Mouse (Mus musculus) cerebellum, adult 18-20 months (tissue): Measurements from ENCODE around the gene Pak1.
A peak's percentile ranks its signal among the peaks of the same experiment; 100 is the strongest.

Experiments
- DNase-seq, 2 experiments: peaks; one replicate each; pipeline ENCODE4 v3.0.0; 2021

Pak1 gene

DNA sequence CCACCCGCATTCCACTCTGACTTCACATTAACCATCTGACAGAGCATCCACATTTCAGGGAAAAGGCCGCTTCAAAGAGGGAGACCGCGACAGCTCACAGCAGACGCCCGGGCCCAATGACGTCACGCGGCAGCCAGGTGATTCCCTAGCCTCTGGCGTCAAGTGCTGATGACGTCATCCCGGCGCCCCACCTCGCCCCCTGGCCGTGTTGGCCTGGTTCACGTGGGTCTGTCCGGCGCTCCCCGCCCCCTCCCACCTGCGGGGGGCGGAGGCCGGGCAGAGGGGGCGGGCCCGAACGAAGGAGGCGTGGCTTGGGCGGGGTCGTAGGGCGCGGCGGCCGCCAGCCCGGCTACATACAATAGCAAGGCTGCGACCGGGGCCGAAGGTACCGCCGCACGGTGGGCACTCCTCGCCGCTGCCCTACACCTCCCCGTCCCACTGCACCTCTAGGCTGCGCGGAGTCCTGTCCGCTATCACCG lies at the start of gene Pak1:
Pak1 (plus strand) TSS at position 352 of the 479 bp plus-strand sequence.
- peak; percentile 87 to 91 for DNase-seq

DNA sequence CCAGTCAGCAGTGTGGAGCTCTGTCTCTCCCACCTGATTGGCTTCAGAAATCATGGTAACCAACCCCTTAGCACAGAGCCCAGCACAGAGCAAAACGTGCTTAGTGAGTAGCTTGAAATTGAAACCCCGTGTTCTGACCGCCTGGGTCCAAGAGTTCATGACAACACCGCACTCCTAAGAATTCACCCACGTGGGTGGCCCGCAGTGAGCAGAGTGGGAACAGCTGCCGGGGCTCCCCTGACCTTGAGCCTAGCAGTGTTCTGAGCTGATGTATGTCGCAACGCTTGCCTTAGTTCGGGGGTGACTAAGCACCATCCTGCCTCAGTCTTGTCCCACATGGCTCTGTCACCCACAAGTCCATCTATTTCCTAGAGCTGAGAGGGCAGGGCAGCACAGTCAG lies 47.4 kb upstream of the Pak1 start:
- no peak for DNase-seq

DNA sequence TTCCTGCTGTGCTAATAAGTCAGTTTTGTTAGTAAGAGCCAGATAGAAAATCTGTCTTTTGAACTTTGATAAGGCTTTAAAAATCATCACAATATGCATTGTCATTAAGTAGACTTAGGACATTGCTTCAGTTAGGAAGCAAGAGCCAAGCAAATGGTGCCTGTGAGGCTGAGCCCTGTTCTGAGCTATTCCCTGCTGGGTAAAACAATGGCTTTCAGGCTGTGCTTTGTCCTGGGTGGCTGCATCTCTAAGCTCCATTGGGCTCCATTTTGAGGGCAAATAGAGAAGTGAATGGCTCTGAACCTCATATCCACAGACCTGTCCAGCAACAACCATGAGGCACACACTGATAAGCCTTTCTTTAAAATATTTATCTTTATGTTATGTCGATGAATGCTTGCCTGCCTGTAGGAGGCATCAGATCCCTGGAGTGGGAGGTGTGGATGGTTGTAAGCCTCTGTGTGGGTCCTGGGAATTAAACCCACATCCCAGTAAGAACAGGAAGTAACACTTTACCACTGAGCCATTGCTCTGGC lies 46.5 kb upstream of the Pak1 start:
- no peak for DNase-seq

DNA sequence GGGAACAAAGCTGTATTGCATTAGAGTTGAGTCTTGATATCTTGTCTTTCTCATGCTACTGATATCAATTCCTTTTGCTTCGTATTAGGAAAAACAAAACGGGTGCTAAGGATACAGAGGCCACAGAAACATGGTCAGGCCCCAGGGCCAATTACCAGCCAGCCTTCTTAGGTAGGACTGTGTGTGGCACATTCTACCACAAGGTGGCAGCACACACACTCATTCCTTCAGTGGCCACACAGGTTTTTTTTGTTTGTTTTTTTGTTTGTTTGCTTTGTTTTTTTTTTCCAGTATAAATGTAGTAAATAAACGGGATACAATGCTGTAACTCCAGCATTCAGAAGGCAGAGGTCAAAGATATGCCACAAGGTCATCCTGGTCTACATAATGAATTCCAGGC lies 43.0 kb upstream of the Pak1 start:
- peak; percentile 67 to 81 for DNase-seq

DNA sequence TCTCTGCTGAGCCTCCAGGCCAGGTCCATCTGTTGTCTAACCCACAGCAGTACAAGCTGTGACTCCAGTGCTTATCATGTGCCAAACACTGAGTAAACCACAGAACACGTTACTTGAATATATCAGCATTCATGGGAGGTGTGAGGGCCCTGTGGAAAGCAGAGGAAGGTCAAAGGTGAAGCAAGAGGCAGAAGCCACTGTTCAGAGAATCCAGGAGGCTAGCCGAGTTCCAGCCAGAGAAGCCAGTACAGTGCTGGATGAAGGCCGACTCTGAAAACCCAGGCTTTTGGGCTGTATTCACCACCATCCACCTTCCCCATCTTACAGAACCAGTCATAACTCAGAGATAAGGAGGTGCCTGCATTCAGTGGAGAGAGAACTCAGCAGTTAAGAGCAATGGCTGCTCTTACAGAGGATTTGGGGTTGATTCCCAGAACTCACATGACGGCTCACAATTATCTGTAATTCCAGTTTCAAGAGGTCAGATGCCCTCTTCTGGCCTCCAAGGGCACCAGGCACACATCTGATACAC lies 41.1 kb upstream of the Pak1 start:
- no peak for DNase-seq

DNA sequence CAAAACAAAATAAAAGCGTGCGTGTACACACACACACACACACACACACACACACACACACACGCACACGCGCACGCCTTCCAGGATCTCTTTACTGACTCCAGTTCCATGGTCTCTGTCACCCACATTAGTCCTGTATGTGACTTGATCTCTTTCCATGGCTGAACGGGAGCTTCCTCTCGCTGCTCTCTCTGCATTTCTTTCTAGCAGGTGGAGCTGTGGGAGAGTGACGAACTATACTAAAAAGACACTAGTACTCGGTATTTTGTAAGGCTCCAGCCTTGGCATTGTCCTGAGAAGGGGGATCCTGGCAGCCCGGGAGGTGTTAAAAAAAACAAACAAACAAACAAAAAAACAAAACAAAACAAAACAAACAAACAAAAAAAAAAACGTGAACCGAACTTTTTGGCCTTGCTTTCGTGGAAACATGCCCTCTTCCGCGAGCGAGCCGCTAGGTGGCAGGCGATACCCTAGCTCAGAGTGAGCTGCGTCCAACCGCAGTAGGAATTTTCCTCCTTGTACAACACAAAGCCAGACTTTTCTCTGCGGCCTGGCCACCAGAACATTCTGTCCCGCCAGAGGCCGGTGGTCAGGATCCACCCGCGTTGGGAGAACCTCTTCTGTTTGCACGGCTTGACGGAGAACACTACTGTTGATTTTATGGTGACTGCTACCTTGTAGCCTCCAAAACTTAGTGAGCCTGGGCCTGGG lies 40.4 kb upstream of the Pak1 start:
- peak; percentile 84 to 88 for DNase-seq

DNA sequence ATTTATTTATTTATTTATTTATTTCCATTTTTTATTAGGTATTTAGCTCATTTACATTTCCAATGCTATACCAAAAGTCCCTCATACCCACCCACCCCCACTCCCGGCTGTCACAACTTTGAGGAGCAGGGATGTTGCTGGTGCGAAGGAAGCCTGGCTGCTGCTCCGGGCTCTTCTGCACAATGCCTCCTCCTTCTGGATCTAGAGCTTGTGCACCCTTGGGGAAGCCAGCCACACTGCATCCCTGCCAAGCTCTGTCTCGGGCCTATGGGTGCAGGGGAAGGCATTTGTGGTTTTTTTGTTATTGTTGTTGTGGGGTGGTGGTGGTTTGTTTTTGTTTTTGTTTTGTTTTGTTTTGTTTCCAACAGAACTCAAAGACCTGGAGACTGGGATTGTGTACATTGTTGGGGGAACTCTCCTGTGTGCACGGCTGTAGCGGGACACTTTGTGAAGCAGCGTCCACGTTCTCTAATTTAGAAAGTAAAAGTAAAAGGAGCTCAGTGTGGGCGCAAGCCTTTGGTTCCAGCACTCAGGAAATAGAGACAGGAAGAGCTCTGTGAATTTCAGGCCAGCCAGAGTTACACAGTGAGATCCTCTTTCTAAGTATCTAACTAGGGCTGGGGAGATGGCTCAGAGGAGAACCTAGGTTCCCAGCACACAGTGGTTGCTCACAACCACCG lies 39.7 kb upstream of the Pak1 start:
- no peak for DNase-seq

DNA sequence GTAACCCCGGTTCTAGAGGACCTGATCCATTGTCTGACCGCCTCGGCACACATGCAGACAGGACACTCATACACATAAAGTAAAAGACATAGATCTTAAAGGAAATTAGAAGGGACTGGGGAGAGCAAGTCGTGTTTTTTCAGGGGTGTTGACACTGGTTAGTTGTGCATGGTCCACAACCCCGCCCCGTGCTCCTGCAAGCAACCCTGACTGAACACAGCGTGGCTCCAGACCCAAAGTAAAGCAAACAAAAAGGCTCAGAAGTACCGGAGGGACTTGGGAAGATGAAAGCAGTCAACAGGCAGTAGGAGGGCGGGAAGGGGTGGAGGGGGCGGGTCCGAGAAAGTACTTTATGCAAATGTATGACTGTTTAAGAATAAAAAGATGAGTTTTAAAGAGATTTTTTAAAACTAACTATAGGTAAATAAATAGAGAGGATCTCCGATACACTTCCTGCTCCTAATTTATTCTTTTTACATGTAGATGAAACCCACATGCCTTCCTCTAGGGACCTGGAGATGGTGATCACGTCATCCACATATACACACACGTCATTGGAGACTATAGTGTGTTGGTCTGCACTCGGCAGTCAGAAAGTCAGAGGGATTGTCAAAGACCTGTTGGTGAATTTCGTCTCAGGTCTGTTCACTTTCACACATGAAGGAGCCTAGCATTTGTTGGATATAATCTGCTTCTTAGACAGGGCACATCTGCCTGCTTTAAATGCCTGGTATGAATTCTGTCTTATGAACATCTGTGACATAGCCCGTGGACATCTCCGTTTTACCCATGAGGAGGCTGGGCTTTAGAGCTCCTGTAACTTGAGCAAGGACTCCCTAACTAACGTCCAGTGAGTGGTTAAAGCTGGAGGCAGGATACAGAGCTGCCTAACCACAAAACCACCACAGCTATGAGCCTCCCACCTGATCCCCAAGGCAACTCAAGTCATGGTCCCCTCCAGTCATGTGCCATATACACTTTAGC lies 38.8 kb upstream of the Pak1 start:
- no peak for DNase-seq

DNA sequence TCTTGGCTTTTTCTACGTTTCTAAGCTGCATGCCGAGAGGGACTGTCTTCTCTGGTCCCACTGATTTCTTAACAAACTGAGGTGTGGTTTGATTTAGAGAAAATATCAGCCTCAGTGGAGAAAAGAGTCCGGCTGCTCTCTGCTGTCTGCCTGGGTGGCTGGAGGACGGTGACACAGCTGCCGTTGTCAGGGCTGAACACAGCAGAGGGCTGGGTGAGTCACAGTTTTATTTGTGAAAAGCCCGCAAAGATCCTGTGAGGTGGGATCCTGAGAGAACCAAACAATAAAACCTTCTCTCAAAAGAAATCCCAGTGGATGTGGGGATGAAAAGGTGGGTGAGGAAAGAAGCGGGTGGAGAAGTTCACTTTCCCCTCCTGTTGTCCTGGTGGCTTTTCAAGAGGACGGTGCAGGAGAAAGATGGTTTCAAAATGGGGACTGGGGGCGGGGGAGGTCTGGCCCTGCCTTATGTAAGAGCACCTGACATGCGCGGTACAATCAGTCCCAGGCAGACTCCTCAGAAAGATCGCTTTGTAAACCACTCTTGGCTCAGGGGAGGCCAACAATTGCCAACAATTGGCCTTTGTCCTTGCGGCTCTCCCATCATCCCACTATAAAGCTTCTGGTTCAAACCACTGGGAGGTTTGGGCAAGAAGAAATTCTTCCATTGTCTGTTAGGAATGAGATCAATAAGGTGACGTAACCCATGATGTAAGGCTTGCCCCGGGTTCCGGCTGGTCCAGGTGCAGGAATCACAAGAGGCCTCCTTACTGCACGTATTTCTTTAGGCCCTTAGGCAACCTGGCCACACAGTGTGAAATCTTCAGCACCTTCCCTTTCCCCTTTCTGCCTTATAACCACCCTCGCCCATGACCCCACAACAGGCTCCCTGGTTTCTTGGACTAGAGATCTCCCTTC lies 31.1 kb upstream of the Pak1 start:
- peak; percentile 30 to 36 for DNase-seq

DNA sequence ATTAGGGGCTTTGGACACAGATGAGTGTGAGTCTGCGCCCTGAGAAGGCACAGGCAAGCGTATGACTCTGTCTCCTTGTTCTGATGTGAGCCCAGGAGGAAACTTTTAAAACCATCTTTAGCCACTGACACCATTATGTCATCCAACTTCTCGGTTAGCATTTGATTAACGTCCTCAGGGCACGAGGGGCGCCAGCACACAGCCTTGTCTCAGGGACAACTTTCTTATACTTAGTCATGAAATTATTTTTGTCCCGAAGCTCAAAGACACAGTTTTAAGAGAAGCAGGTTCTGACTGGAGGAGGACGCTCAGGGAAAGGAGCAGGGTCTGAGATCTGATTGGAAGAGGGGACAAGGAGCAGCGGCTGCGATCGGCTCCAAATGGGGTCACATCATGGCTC lies 23.8 kb upstream of the Pak1 start:
- no peak for DNase-seq

DNA sequence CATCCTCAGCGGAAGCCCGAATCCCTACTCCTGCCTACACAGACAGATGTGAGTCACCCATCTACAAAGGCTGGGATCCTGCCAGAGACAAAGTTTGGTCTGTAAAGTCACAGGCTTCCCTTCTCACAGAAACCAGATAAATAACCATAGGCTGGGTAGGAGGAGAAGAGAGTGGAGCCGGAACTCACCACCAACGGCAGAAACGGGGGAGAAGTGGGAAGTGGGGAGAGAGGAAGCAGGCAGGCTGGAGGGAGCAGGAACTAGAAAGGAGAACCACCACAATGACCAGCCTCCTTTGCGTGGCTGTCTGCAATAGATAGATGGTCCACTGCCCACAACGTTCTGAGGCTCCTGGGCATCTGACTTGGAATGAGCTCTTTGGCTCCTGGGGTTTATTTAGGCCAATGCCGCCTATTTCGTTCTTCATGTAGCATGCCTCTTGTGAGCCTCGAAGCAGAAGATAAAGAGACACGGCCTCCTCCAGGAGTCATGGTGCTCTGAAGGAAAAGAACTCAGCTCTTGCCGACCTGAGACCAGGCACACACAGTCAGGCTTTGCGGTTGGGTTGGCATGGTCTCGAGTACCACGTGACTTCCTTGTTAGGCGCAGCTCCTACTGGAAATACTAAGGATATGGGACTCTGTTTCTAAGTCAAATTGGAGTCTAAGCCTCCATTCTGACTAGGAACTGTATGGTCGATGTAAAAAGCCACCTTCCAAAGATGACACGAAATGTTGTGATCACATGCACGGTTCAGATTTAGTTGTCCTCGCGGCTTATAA lies 23.0 kb upstream of the Pak1 start:
- DNase-seq: no peak

DNA sequence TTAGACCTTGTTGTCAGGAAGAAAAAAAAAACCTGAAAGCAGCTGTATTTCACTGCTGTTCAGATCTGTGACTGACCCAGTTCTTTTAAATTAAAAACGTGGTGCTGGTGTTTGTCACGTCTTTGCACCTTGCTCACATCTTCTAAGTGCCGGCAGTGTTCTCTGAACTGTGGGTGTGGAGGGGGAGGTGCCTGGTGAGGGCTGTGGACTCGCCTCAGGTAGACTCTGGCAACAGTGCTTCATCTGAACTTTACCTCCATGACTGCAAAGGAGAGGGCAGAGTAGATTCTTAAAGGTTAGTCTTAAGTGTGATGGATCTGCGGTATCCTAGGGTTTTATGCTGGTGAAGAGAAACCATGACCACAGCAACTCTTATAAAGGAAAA lies 22.4 kb upstream of the Pak1 start:
- DNase-seq: no peak

DNA sequence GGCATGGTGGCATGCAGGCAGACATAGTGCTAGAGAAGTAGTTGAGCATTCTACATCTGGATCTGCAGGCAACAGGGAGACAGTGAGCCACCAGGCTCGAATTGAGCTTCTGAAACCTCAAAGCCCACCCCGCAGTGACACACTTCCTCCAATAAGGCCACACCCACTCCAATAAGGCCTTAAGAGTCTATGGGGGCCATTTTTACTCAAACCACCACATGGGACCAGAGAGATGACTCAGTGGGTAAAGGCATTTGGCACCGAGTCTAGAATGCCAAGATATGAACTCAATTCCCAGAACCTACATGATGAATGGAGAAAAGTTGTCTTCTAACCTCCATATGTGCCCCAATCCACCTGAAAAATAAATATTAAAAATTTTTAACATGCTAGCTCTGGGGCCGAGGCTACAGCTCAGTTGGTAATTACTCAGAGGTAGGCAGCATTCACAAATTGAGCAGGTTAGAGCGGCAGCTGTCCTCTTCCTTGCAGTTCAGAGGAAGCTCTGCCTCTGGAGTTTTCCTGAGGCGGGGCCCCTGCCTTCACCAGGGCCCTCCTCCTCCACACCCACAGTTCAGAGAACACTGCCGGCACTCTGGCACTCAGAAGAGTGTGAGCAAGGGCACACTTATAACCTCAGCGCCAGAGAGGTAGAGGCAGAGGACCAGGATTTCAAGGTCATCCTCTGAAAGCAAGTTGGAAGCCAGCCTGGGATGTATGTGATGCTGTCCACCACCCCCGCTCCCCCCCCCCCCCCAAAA lies 21.8 kb upstream of the Pak1 start:
- DNase-seq: no peak

DNA sequence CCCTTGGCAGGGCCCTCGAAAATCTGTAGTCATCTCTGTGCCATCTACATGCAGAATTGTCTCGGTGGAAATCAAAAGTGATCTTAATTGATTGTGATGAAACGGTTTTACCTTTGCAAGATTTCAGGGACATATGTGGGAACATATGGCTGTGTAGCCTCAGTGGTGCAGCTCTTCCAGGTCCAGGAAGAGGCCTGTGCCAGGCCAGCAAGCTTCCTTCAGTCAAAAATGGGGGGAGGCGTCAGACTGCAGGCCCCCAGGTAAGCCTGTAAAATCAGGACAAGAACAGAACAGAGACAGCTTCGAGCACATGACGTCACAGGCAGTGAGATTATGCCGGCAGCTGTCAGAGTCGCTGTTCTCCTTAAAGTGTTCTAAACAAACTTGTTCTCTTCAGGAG lies 20.5 kb upstream of the Pak1 start:
- DNase-seq: peak; percentile 55 to 59

DNA sequence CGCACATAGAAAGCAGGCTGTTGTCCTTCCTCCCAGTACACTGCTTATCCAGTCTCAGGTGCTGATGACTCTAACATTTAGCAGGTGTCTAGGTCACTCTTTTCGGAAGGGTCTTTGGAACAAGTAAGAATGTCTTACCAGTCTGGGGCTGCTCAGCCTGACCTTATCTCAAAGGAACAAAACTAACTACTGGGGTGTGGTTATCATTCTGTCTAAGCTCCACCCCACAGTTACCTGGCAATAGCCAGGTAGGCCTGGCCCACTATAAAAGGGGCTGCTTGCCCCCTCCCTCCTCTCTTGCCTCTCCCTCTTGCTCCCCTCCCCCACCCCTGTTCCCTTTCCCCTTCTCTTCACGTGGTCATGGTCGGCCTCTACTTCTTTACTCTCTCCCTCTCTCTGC lies 19.3 kb upstream of the Pak1 start:
- no peak for DNase-seq

DNA sequence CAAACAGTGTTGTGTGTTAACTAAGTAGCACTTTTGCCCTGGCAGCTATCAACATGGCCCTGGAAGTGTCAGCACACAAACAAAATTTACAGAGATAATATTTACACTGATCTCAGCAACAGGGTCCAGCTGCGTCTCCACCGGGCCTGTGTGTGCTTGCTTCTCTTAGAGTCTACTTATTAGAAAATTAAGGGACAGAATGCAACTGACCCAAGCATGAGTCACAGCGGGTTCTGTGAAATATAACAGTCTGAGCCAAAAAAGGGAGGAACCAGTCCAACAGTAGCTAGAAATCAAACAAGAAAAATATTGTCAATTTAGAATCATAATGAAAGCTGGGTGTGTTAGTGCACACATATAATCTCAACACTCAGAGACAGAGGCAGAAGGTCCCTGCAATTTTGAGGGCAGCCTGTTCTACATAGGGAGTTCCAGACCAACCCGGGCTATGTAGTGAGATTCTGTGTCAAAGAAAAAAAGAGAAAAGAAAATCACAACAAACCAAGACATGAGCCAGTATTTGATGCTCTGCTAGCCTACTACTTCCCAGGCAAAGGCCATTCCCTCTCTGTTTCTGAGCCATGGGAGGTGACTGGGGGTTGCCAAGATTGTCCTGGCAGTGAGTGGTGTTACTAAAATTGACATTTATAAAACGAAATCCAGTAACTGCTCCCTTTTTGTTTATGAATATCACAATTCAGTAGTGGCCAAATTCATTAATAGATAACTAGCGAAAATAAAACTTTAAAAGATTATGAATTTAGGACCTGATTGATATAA lies 17.3 kb upstream of the Pak1 start:
- DNase-seq: peak; percentile 33 to 52

DNA sequence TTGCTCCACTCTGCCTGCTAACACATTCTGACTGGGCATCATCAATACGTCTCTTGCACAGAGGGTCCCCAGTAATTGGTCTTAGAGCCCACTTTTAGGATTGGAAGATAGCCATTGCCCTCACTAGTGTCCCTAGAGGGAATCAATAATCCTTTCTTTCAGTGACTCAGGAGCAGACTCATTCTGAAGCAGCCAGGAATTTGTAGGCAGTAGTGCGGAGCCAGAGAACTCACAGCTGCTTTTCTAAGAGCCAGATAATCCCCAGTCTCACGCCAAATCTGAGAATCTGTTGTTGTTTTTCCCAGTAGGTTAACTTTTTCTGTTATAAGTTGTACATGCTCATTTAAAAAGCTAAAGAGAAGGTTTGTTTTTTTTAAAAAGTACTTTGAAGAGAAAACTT lies 13.0 kb upstream of the Pak1 start:
- no peak for DNase-seq

DNA sequence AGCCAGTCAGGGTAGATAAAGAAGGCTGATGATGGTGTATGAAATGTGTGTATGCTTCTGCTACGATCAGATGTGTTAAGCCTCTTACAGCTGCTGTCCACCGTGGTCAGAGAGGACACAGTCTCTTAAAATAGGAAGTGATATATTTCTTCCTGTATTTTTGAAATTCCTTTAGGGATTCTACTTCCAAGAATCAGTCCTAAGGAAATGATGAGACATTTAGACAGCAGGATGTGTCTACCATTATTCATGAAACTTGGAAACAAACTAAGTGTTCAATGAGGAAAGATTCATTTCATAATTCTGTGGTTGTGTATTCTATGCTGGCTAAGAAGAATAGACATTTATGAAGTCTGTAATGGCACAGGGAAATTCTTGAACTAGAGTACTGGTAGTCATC lies 12.4 kb upstream of the Pak1 start:
- no peak for DNase-seq

DNA sequence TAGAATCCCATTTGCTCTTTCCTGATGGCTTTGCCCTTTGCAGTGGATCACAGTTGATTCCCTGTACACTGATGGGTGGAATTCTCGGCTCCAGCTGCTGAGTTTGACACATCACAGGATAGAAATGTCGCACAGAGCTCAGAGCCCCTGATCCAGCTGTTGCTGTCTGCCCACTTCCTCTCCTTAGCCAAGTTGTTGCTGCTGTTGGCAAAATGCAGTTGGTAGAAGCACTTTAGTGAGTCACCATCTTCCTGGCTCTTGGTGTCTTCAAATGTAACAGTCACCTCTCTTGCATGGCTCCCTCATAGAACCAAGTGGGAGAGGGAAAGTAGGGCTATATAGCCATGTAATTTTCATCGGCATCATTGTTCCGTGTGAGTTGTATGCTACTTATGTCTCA lies 11.2 kb upstream of the Pak1 start:
- no peak for DNase-seq
